Comparison of ENCODE assay signal across 8 mouse cellular contexts in the genomic region with DNA sequence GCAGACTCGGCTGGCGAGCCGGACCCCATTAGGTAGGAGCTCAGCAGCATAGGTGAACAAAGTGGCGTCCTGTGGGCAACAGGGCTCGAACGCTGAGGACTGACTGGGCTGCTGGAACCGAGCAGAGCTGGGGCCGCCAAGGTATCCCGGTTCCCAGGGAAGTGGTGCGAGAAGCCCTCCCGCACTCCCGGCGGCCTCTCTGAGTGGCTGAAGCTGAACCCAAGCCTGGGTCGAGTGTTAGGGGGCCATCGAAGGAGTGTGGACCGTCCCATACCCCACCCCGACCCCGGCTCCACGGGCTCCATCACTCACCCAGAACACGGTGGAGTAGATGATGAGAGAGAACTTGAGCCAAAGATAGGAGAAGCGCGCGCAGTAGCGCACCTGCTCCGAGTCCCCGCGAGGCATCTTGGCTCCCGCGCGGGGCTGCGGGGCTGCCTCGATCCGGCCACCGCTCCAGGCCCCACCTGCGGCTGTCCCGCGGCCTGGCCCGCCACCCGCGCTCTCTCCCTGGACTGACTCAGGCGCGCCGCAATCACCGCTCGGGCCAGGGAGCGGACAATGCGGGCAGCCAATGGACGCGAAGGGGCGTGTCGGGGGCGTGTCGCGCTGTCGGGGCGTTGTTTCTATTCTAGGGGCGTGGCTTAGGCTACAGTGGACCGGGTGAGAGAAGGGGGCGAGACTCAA. TPM values are rescaled to one million over a fixed set of nuclear protein-coding genes. Genes with fewer than 3 reads are reported as not detected.
DNase-seq lines count a peak whose midpoint lies in the region; ATAC-seq and TF ChIP-seq lines count a peak whose summit lies in the region.

TSS of gene Tspan15 (minus strand) at position 544 of the 687 bp plus-strand sequence.

- peak within 1 kb of the TSS; percentile 70 for H3K9ac ChIP-seq in ES-E14 (ENCODE audit: insufficient read depth, low read depth, low read length, poor library complexity, severe bottlenecking)
- peak within 1 kb of the TSS; percentile 58 for H3K9ac ChIP-seq in forebrain, embryonic 15.5 days (replicated peaks)
- H3K9ac ChIP-seq in liver, postnatal 0 days (replicated peaks) = peak within 1 kb of the TSS; percentile 62
- peak within 1 kb of the TSS; percentile 55 for H3K9ac ChIP-seq in neural tube, embryonic 15.5 days (replicated peaks)

- H3K4me1 ChIP-seq in ES-E14 (ENCODE audit: control insufficient read depth in 2 of 2, insufficient read depth in 2 of 2, low read length in 2 of 2, poor library complexity in 1 of 2) = peaks cover 12% of the 10 kb centered on the region in 2 experiments; a peak in 3 of 4 replicates
- H3K4me1 ChIP-seq in forebrain, embryonic 15.5 days = peaks cover 6% of the 10 kb centered on the region
- H3K4me1 ChIP-seq in liver, postnatal 0 days (ENCODE audit: insufficient read depth) = peaks cover 15% of the 10 kb centered on the region
- H3K4me1 ChIP-seq in neural tube, embryonic 15.5 days = peaks cover 12% of the 10 kb centered on the region

- H3K36me3 ChIP-seq in ES-E14 (ENCODE audit: control insufficient read depth, insufficient read depth, low read length, poor library complexity, severe bottlenecking) = no peaks in the 10 kb centered on the region
- H3K36me3 ChIP-seq in forebrain, embryonic 15.5 days = no peaks in the 10 kb centered on the region
- no peaks in the 10 kb centered on the region for H3K36me3 ChIP-seq in liver, postnatal 0 days (replicated peaks; ENCODE audit: insufficient read depth, low read length)
- no peaks in the 10 kb centered on the region for H3K36me3 ChIP-seq in neural tube, embryonic 15.5 days

- H3K27me3 ChIP-seq in forebrain, embryonic 15.5 days = no peaks in the 10 kb centered on the region; the same call in 1 of the 2 replicates
- H3K27me3 ChIP-seq in liver, postnatal 0 days (ENCODE audit: insufficient read depth, low read length) = peaks cover 9% of the 10 kb centered on the region; the same call in 1 of the 2 replicates
- peaks cover 17% of the 10 kb centered on the region for H3K27me3 ChIP-seq in neural tube, embryonic 15.5 days (replicated peaks)

- H3K4me2 ChIP-seq in forebrain, embryonic 15.5 days (replicated peaks) = peak within 1 kb of the TSS; percentile 93
- peak within 1 kb of the TSS; percentile 98 for H3K4me2 ChIP-seq in liver, postnatal 0 days (ENCODE audit: low read depth, low read length)
- H3K4me2 ChIP-seq in neural tube, embryonic 15.5 days = peak within 1 kb of the TSS; percentile 96

- intact Hi-C loops in heart, postnatal 14 days (cut with DNase I) = no loop called here

- WGBS in forebrain, embryonic 15.5 days = under 1% methylated on average over 58 of the region's 59 CpGs
- WGBS in liver, postnatal 0 days (ENCODE audit: insufficient replicate concordance) = 2% methylated on average over 59 of the region's 59 CpGs
- under 1% methylated on average over 59 of the region's 59 CpGs for WGBS in neural tube, embryonic 15.5 days

- peak; percentile 97 for ATAC-seq in forebrain, embryonic 15.5 days (replicated peaks)
- peak; percentile 96 for ATAC-seq in liver, postnatal 0 days
- ATAC-seq in neural tube, embryonic 15.5 days (ENCODE audit: low FRiP score) = peak; percentile 96

- H3K9me3 ChIP-seq in ES-E14 (ENCODE audit: control insufficient read depth, insufficient read depth, low read depth, low read length) = no peaks in the 10 kb centered on the region
- H3K9me3 ChIP-seq in forebrain, embryonic 15.5 days = no peaks in the 10 kb centered on the region
- no peaks in the 10 kb centered on the region for H3K9me3 ChIP-seq in liver, postnatal 0 days (ENCODE audit: low read length)
- no peaks in the 10 kb centered on the region for H3K9me3 ChIP-seq in neural tube, embryonic 15.5 days (replicated peaks)

- no peak for TF ChIP-seq EP300 in liver, postnatal 0 days (IDR thresholded peaks at IDR 0.05; ENCODE audit: low read depth)

- peak within 1 kb of the TSS; percentile 72 to 76 for H3K4me3 ChIP-seq in ES-E14 (ENCODE audit: insufficient read depth in 1 of 2, low read depth in 1 of 2, low read length in 2 of 2, poor library complexity in 1 of 2, severe bottlenecking in 1 of 2)
- H3K4me3 ChIP-seq in forebrain, embryonic 15.5 days = peak within 1 kb of the TSS; percentile 65
- H3K4me3 ChIP-seq in liver, postnatal 0 days (ENCODE audit: low read depth, low read length) = peak within 1 kb of the TSS; percentile 67
- peak within 1 kb of the TSS; percentile 61 for H3K4me3 ChIP-seq in neural tube, embryonic 15.5 days (replicated peaks)

- in situ Hi-C loops in ES-E14 (cut with MboI; ENCODE audit: low sequenced_read_pairs in 2 of 2, unreplicated experiment in 2 of 2) = no loop called here

- peak; percentile 81 for DNase-seq in ES-E14 (ENCODE audit: low read depth, low spot score)
- DNase-seq in cerebellum, adult 11-12 months = peak; percentile 93
- peak; percentile 92 for DNase-seq in heart, postnatal 14 days
- peak; percentile 89 for DNase-seq in layer of hippocampus, adult 11-12 months (ENCODE audit: low spot score)
- peak; percentile 96 for DNase-seq in liver, postnatal 0 days
- peak; percentile 96 for DNase-seq in testis, postnatal 10 days (ENCODE audit: low spot score)

- no peak within 1 kb of the TSS for H3K27ac ChIP-seq in ES-E14 (ENCODE audit: insufficient read depth, low read depth, low read length, poor library complexity, severe bottlenecking)
- no peak within 1 kb of the TSS for H3K27ac ChIP-seq in forebrain, embryonic 15.5 days (replicated peaks)
- H3K27ac ChIP-seq in liver, postnatal 0 days (ENCODE audit: low read depth) = 0 out of 2 replicates have a peak within 1 kb of the TSS, but pooled peaks have one; percentile 53
- H3K27ac ChIP-seq in neural tube, embryonic 15.5 days (replicated peaks) = no peak within 1 kb of the TSS

- TF ChIP-seq CTCF in liver, postnatal 0 days (IDR thresholded peaks at IDR 0.05; ENCODE audit: low read depth) = no peak

TF ChIP-seq in ES-E14, 5 proteins besides CTCF, POLR2A, EP300 and RAD21:
- TF ChIP-seq ZC3H11A (IDR thresholded peaks at IDR 0.05; ENCODE audit: borderline replicate concordance, low read depth, low read length) = no peak
- peak; percentile 31; the same call in 1 of the 2 replicates for TF ChIP-seq HCFC1 (IDR thresholded peaks at IDR 0.05; ENCODE audit: borderline replicate concordance, insufficient read depth, low read length)
TF ChIP-seq in ES-E14: peak in this region for 1.

RNA-seq across cellular contexts. Expression of gene Tspan15, which starts in this region (rescaled TPM):
- total RNA-seq in ES-E14 (2012; rRNA removed) = 10.1 and 26.3 TPM in 2 replicates
- polyA plus RNA-seq in forebrain, embryonic 15.5 days (2015; fragmentation: Nextera tagmentation; extraction: Ambion mirVana) = 14.4 and 17.0 TPM in 2 replicates
- total RNA-seq in heart, postnatal 14 days (2021) = 10 to 100 TPM; 10.6 to 11.5 TPM
- 11.5 and 13.0 TPM in 2 replicates for polyA plus RNA-seq in liver, postnatal 0 days (2015; fragmentation: Nextera tagmentation; extraction: Ambion mirVana)
- 16.6 and 22.8 TPM in 2 replicates for polyA plus RNA-seq in neural tube, embryonic 15.5 days (2015; fragmentation: Nextera tagmentation; extraction: Ambion mirVana)
